Mouse (Mus musculus) heart, embryonic 16.5 days (tissue): ENCODE data around the gene Gm5485. TPM values are rescaled to one million over a fixed set of nuclear protein-coding genes. Genes with fewer than 3 reads are reported as not detected.

Source experiments
- ATAC-seq: fragments of 200-750 bp; cut with Nextera tagmentation; replicated peaks from 2 replicates; pipeline ENCODE4 v1.8.0; 2017; ENCODE audit warnings: moderate number of reproducible peaks; ENCODE audit not compliant: insufficient read depth, low FRiP score; ENCODE audit errors: extremely low read depth
- H3K27ac ChIP-seq: fragments of 300-500 bp; sonication (generic); 2 replicates; pipeline ENCODE4 v1.5.1; 2014; ENCODE audit warnings: mild to moderate bottlenecking, low read length, control low read depth, moderate library complexity
- H3K27me3 ChIP-seq: fragments of 300-500 bp; sonication (generic); 2 replicates; pipeline ENCODE4 v1.6.1; 2014; ENCODE audit warnings: low read length, mixed read lengths; ENCODE audit not compliant: control insufficient read depth, insufficient read depth
- H3K36me3 ChIP-seq: fragments of 300-500 bp; sonication (generic); 2 replicates; pipeline ENCODE4 v1.6.1; 2014; ENCODE audit not compliant: control insufficient read depth, insufficient read depth
- H3K4me1 ChIP-seq: fragments of 300-500 bp; sonication (generic); 2 replicates; pipeline ENCODE4 v1.6.1; 2014; ENCODE audit warnings: low read length, mixed read lengths; ENCODE audit not compliant: control insufficient read depth, insufficient read depth
- H3K4me2 ChIP-seq: fragments of 300-500 bp; sonication (generic); 2 replicates; pipeline ENCODE4 v1.6.1; 2014; ENCODE audit warnings: low read depth, mild to moderate bottlenecking, control low read depth, low read length
- H3K4me3 ChIP-seq: fragments of 300-500 bp; sonication (generic); 2 replicates; pipeline ENCODE4 v1.5.1; 2014; ENCODE audit warnings: mild to moderate bottlenecking, control low read depth, low read length
- H3K9ac ChIP-seq: fragments of 300-500 bp; sonication (generic); 2 replicates; pipeline ENCODE4 v1.6.1; 2014; ENCODE audit warnings: low read length, control low read depth
- H3K9me3 ChIP-seq: fragments of 300-500 bp; sonication (generic); replicated peaks from 2 replicates; pipeline ENCODE4 v1.6.1; 2016; ENCODE audit warnings: low read length; ENCODE audit not compliant: control insufficient read depth
- WGBS: fragments of 180-500 bp; shearing (Covaris S2); extraction: QIAGEN DNeasy Blood & Tissue Kit; methylation state at CpG from one replicate; pipeline ENCODE4 v1.1.7; 2014; 5-methylcytosine and 5-hydroxymethylcytosine counted together
- polyA plus RNA-seq: library from polyadenylated mRNA; unstranded; fragments of >200 nt; fragmentation: Nextera tagmentation; extraction: Ambion mirVana; gene quantifications from 2 replicates; pipeline ENCODE4 v1.2.1, GENCODE M21; 2015

The Gm5485 gene
- polyA plus RNA-seq, 1 experiment from 2014 or later, result 0.32 TPM

- ATAC-seq, result no peak
- Histone ChIP-seq H3K4me2 (no peak overlapping the region), H3K36me3 (no peaks in the 10 kb centered on the region), H3K4me1 (no peaks in the 10 kb centered on the region), H3K27me3 (no peaks in the 10 kb centered on the region), H3K9me3 (no peaks in the 10 kb centered on the region), H3K4me3 (no peak overlapping the region), H3K27ac (no peak overlapping the region), H3K9ac (no peak overlapping the region)
- WGBS, result 80% methylated on average over 5 of the region's 5 CpGs
Measured at GRCm38 (mm10) chr16:48355716-48356115, 56.5 kb downstream of the Gm5485 start.

Other genes starting within 250 kb of the Gm5485 start
- gene Dppa4, start 128.7 kb downstream of the Gm5485 start, polyA plus RNA-seq, result not detected in 2 replicates
- gene Dppa2, start 108.5 kb downstream of the Gm5485 start, polyA plus RNA-seq, result not detected in 2 replicates
- gene Morc1, start 18.8 kb upstream of the Gm5485 start, polyA plus RNA-seq, result 0.24 and 0.46 TPM in 2 replicates